Mouse (Mus musculus) ES-Bruce4 (cell line): Measurements from ENCODE around the gene Atxn7l1. TPM values are rescaled to one million over a fixed set of nuclear protein-coding genes. Genes with fewer than 3 reads are reported as not detected.

ENCODE experiments used
- H3K27ac ChIP-seq: 2 replicates; pipeline ENCODE4 v1.5.1; 2012; ENCODE audit warnings: low read length, inconsistent platforms; ENCODE audit not compliant: insufficient read depth
- H3K27me3 ChIP-seq: 2 replicates; pipeline ENCODE4 v1.6.1; 2012; ENCODE audit warnings: mild to moderate bottlenecking, low read length, inconsistent platforms; ENCODE audit not compliant: control insufficient read depth, poor library complexity, insufficient read depth, severe bottlenecking
- H3K36me3 ChIP-seq: 2 replicates; pipeline ENCODE4 v1.6.1; 2012; ENCODE audit warnings: inconsistent platforms, mild to moderate bottlenecking, low read length, moderate library complexity; ENCODE audit not compliant: control insufficient read depth, poor library complexity, insufficient read depth, severe bottlenecking
- H3K4me1 ChIP-seq: one replicate; pipeline ENCODE4 v1.8.1; 2011; ENCODE audit warnings: low read length; ENCODE audit not compliant: control insufficient read depth, insufficient read depth
- H3K4me3 ChIP-seq: 2 replicates; pipeline ENCODE4 v1.5.1; 2011; ENCODE audit warnings: low read depth, mild to moderate bottlenecking, low read length
- H3K9ac ChIP-seq: 2 replicates; pipeline ENCODE4 v1.6.1; 2012; ENCODE audit warnings: low read depth, mild to moderate bottlenecking, inconsistent platforms; ENCODE audit not compliant: poor library complexity, severe bottlenecking
- H3K9me3 ChIP-seq: replicated peaks from 2 replicates; pipeline ENCODE4 v1.6.1; 2012; ENCODE audit warnings: mild to moderate bottlenecking, low read length, inconsistent platforms; ENCODE audit not compliant: control insufficient read depth, poor library complexity, insufficient read depth, severe bottlenecking
- CTCF ChIP-seq: IDR thresholded peaks from one replicate; pipeline ENCODE4 v1.8.1; 2011; ENCODE audit warnings: low read depth, low read length
- EP300 ChIP-seq: IDR thresholded peaks from 2 replicates; pipeline ENCODE4 v1.6.1; 2011; ENCODE audit warnings: low read depth, low read length; ENCODE audit not compliant: insufficient read depth
- POLR2A ChIP-seq: IDR thresholded peaks from one replicate; pipeline ENCODE4 v1.8.1; 2011; ENCODE audit warnings: low read length; ENCODE audit not compliant: insufficient read depth
- polyA plus RNA-seq: library from polyadenylated mRNA; stranded (reverse); fragments of >200 nt; gene quantifications from 2 replicates; pipeline ENCODE4 v1.2.4, GENCODE M21; 2011; ENCODE audit warnings: low read depth; ENCODE audit not compliant: missing spikeins, insufficient read depth, insufficient read length

Gene Atxn7l1
- polyA plus RNA-seq, 1 experiment: 16.1 TPM

- Histone ChIP-seq H3K27me3 (no peaks in the 10 kb centered on the region), H3K9me3 (no peaks in the 10 kb centered on the region), H3K4me3 (no peak overlapping the region), H3K36me3 (no peaks in the 10 kb centered on the region), H3K4me1 (peaks cover 2% of the 10 kb centered on the region), H3K9ac (no peak overlapping the region), H3K27ac (no peak overlapping the region)
- TF ChIP-seq CTCF: peak; percentile 89
- no peak for TF ChIP-seq EP300
Measured at GRCm38 (mm10) chr12:33388842-33389241, 241.3 kb downstream of the Atxn7l1 start.

- Histone ChIP-seq H3K4me3 (no peak overlapping the region), H3K27ac (no peak overlapping the region), H3K36me3 (no peaks in the 10 kb centered on the region), H3K27me3 (no peaks in the 10 kb centered on the region), H3K9me3 (no peaks in the 10 kb centered on the region), H3K9ac (no peak overlapping the region), H3K4me1 (peaks cover 2% of the 10 kb centered on the region)
- TF ChIP-seq POLR2A (no peak), EP300 (no peak), CTCF (peak; percentile 15)
Measured at GRCm38 (mm10) chr12:33390844-33391560, 243.5 kb downstream of the Atxn7l1 start.

GRCm38 (mm10) chr12:33394804-33395623 lies 247.5 kb downstream of the Atxn7l1 start, which contains the start of gene Efcab10:
TSS of gene Efcab10 (plus strand) at chr12:33394854.
- TF ChIP-seq CTCF (no peak), EP300 (peak; percentile 53; the same call in 1 of the 2 replicates)
- Histone ChIP-seq H3K9ac (peak within 1 kb of the TSS; percentile 36; the same call in 1 of the 2 replicates), H3K27ac (no peak within 1 kb of the TSS), H3K27me3 (no peaks in the 10 kb centered on the region), H3K36me3 (no peaks in the 10 kb centered on the region), H3K4me1 (peaks cover 2% of the 10 kb centered on the region), H3K9me3 (no peaks in the 10 kb centered on the region), H3K4me3 (peak within 1 kb of the TSS; percentile 57)

- H3K9ac ChIP-seq: no peak overlapping the region
- H3K27me3 ChIP-seq: no peaks in the 10 kb centered on the region
- H3K36me3 ChIP-seq: no peaks in the 10 kb centered on the region
- H3K9me3 ChIP-seq: no peaks in the 10 kb centered on the region
- no peak overlapping the region for H3K4me3 ChIP-seq
- no peaks in the 10 kb centered on the region for H3K4me1 ChIP-seq
- TF ChIP-seq POLR2A: no peak
- TF ChIP-seq CTCF: no peak
- no peak for TF ChIP-seq EP300
- H3K27ac ChIP-seq: no peak overlapping the region
Measured at GRCm38 (mm10) chr12:33403265-33403693, 255.8 kb downstream of the Atxn7l1 start.

GRCm38 (mm10) chr12:33404996-33405395 lies 257.5 kb downstream of the Atxn7l1 start:
- Histone ChIP-seq H3K4me3 (no peak overlapping the region), H3K9me3 (no peaks in the 10 kb centered on the region), H3K27me3 (no peaks in the 10 kb centered on the region), H3K4me1 (no peaks in the 10 kb centered on the region), H3K9ac (no peak overlapping the region), H3K27ac (no peak overlapping the region), H3K36me3 (no peaks in the 10 kb centered on the region)
- TF ChIP-seq POLR2A: no peak
- TF ChIP-seq CTCF: no peak
- no peak for TF ChIP-seq EP300

- Histone ChIP-seq H3K9ac (no peak overlapping the region), H3K4me3 (no peak overlapping the region), H3K36me3 (no peaks in the 10 kb centered on the region), H3K9me3 (no peaks in the 10 kb centered on the region), H3K27me3 (no peaks in the 10 kb centered on the region), H3K27ac (no peak overlapping the region), H3K4me1 (no peaks in the 10 kb centered on the region)
- no peak for TF ChIP-seq EP300
- no peak for TF ChIP-seq CTCF
- no peak for TF ChIP-seq POLR2A
Measured at GRCm38 (mm10) chr12:33405398-33406026, 258.0 kb downstream of the Atxn7l1 start.
